Mouse (Mus musculus): ENCODE measurements around the gene Supt4a. TPM values are rescaled to one million over a fixed set of nuclear protein-coding genes. Genes with fewer than 3 reads are reported as not detected.

Gene Supt4a
- total and polyA plus RNA-seq, 2 experiments = 41.9 to 59.9 TPM

GRCm38 (mm10) chr11:87708979-87709378 lies 28.4 kb upstream of the Supt4a start:
- Histone ChIP-seq H3K27ac (replicated peaks; ENCODE audit: insufficient read depth, low read depth, low read length) (peak overlapping the region; percentile 18; the same call in 1 of the 2 replicates), H3K4me1 (ENCODE audit: control insufficient read depth, insufficient read depth, low read length) (peaks cover 13% of the 10 kb centered on the region), H3K36me3 (ENCODE audit: control insufficient read depth, insufficient read depth, low read length) (no peaks in the 10 kb centered on the region), H3K4me3 (ENCODE audit: insufficient read depth, low read depth, low read length) (no peak overlapping the region), H3K27me3 (ENCODE audit: control insufficient read depth, insufficient read depth, low read length) (no peaks in the 10 kb centered on the region), H3K79me2 (ENCODE audit: control insufficient read depth, insufficient read depth, low read length) (peaks cover 20% of the 10 kb centered on the region; the same call in 1 of the 2 replicates), H3K9ac (ENCODE audit: low read depth, low read length) (no peak overlapping the region)
- no peak for DNase-seq (ENCODE audit: extremely low read depth, low read depth, low spot score)
- TF ChIP-seq POLR2A (IDR thresholded peaks at IDR 0.05; ENCODE audit: extremely low read depth, insufficient read depth, low read length) (no peak), CTCF (IDR thresholded peaks at IDR 0.05; ENCODE audit: low read depth, low read length) (no peak)
- WGBS = 76% methylated on average over 5 of the region's 5 CpGs

DNA sequence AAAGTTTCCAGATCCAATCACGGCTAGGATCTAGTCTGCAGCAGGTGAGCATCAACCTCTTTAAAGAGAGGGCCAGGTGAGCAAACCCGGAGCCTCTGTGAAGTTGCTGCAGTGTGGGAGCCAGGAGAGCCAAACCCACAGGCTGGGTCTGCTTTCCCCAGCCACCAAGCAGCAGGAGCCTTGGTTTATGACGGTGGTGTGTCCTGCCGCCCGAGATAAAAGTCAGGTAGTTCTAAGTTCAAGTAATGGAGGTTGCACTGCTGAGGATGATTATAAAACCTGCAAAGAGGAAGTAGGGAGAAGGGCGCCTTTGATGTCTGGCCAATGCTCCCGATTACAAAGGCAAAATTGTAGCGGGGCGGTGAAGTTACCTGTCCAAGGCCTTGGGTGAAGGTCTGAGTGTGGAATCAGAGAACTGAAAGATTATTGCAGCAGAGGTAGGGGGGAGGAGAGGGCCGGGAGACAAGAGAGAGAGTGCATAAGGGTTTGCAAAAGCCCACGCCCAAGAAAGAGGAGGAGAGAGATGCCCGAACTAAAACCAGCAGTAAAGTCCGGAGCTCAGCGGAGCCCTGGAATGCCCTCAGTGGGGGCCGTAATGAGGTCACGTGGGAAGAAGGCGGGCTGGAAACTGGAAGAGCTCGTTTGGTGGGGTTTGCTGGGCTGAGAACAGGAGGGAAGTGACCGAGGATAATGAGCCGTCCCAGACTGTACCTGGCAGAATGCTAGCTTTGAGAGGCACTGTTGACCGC lies 27.7 kb upstream of the Supt4a start:
- WGBS = 19% methylated on average over 21 of the region's 21 CpGs
- H3K4me1 ChIP-seq (ENCODE audit: control insufficient read depth, insufficient read depth, low read length) = peaks cover 10% of the 10 kb centered on the region
- DNase-seq (ENCODE audit: extremely low read depth, low read depth, low spot score) = peak; percentile 65
- no peak for TF ChIP-seq CTCF (IDR thresholded peaks at IDR 0.05; ENCODE audit: low read depth, low read length)
- no peak for TF ChIP-seq POLR2A (IDR thresholded peaks at IDR 0.05; ENCODE audit: extremely low read depth, insufficient read depth, low read length)
- H3K27me3 ChIP-seq (ENCODE audit: control insufficient read depth, insufficient read depth, low read length) = no peaks in the 10 kb centered on the region
- H3K4me3 ChIP-seq (ENCODE audit: insufficient read depth, low read depth, low read length) = no peak overlapping the region
- no peak overlapping the region for H3K9ac ChIP-seq (ENCODE audit: low read depth, low read length)
- H3K36me3 ChIP-seq (ENCODE audit: control insufficient read depth, insufficient read depth, low read length) = no peaks in the 10 kb centered on the region
- peaks cover 20% of the 10 kb centered on the region; the same call in 1 of the 2 replicates for H3K79me2 ChIP-seq (ENCODE audit: control insufficient read depth, insufficient read depth, low read length)
- peak overlapping the region; percentile 50; the same call in 1 of the 2 replicates for H3K27ac ChIP-seq (replicated peaks; ENCODE audit: insufficient read depth, low read depth, low read length)

GRCm38 (mm10) chr11:87710262-87710615 lies 27.1 kb upstream of the Supt4a start:
- Histone ChIP-seq H3K27me3 (ENCODE audit: control insufficient read depth, insufficient read depth, low read length) (no peaks in the 10 kb centered on the region), H3K79me2 (ENCODE audit: control insufficient read depth, insufficient read depth, low read length) (peaks cover 22% of the 10 kb centered on the region; the same call in 1 of the 2 replicates), H3K4me1 (ENCODE audit: control insufficient read depth, insufficient read depth, low read length) (peaks cover 7% of the 10 kb centered on the region), H3K4me3 (ENCODE audit: insufficient read depth, low read depth, low read length) (no peak overlapping the region), H3K9ac (ENCODE audit: low read depth, low read length) (no peak overlapping the region), H3K36me3 (ENCODE audit: control insufficient read depth, insufficient read depth, low read length) (no peaks in the 10 kb centered on the region), H3K27ac (replicated peaks; ENCODE audit: insufficient read depth, low read depth, low read length) (0 out of 2 replicates have a peak overlapping the region, but pooled peaks have one; percentile 6)
- TF ChIP-seq CTCF (IDR thresholded peaks at IDR 0.05; ENCODE audit: low read depth, low read length) = no peak
- 76% methylated on average over 7 of the region's 7 CpGs for WGBS
- no peak for DNase-seq (ENCODE audit: extremely low read depth, low read depth, low spot score)

GRCm38 (mm10) chr11:87712188-87712587 lies 25.2 kb upstream of the Supt4a start:
- Histone ChIP-seq H3K79me2 (ENCODE audit: control insufficient read depth, insufficient read depth, low read length) (peaks cover 22% of the 10 kb centered on the region; the same call in 1 of the 2 replicates), H3K36me3 (ENCODE audit: control insufficient read depth, insufficient read depth, low read length) (no peaks in the 10 kb centered on the region), H3K9ac (ENCODE audit: low read depth, low read length) (no peak overlapping the region), H3K4me1 (ENCODE audit: control insufficient read depth, insufficient read depth, low read length) (peaks cover 7% of the 10 kb centered on the region), H3K27ac (replicated peaks; ENCODE audit: insufficient read depth, low read depth, low read length) (no peak overlapping the region), H3K27me3 (ENCODE audit: control insufficient read depth, insufficient read depth, low read length) (no peaks in the 10 kb centered on the region), H3K4me3 (ENCODE audit: insufficient read depth, low read depth, low read length) (no peak overlapping the region)
- 86% methylated on average over 4 of the region's 4 CpGs for WGBS
- TF ChIP-seq CTCF (IDR thresholded peaks at IDR 0.05; ENCODE audit: low read depth, low read length) (no peak), POLR2A (IDR thresholded peaks at IDR 0.05; ENCODE audit: extremely low read depth, insufficient read depth, low read length) (no peak)
- DNase-seq (ENCODE audit: extremely low read depth, low read depth, low spot score) = no peak

- 83% methylated on average over 4 of the region's 4 CpGs for WGBS
- TF ChIP-seq CTCF (IDR thresholded peaks at IDR 0.05; ENCODE audit: low read depth, low read length) (no peak), POLR2A (IDR thresholded peaks at IDR 0.05; ENCODE audit: extremely low read depth, insufficient read depth, low read length) (no peak)
- DNase-seq (ENCODE audit: extremely low read depth, low read depth, low spot score) = peak; percentile 28
Observed at GRCm38 (mm10) chr11:87715999-87716398, 21.4 kb upstream of the Supt4a start.

GRCm38 (mm10) chr11:87719526-87719925 lies 17.8 kb upstream of the Supt4a start:
- Histone ChIP-seq H3K27me3 (ENCODE audit: control insufficient read depth, insufficient read depth, low read length) (no peaks in the 10 kb centered on the region), H3K4me1 (ENCODE audit: control insufficient read depth, insufficient read depth, low read length) (no peaks in the 10 kb centered on the region), H3K4me3 (ENCODE audit: insufficient read depth, low read depth, low read length) (no peak overlapping the region), H3K36me3 (ENCODE audit: control insufficient read depth, insufficient read depth, low read length) (peaks cover 10% of the 10 kb centered on the region; the same call in 1 of the 2 replicates), H3K27ac (replicated peaks; ENCODE audit: insufficient read depth, low read depth, low read length) (no peak overlapping the region), H3K9ac (ENCODE audit: low read depth, low read length) (no peak overlapping the region), H3K79me2 (ENCODE audit: control insufficient read depth, insufficient read depth, low read length) (peaks cover 19% of the 10 kb centered on the region; the same call in 1 of the 2 replicates)
- TF ChIP-seq POLR2A (IDR thresholded peaks at IDR 0.05; ENCODE audit: extremely low read depth, insufficient read depth, low read length) (no peak), CTCF (IDR thresholded peaks at IDR 0.05; ENCODE audit: low read depth, low read length) (no peak)
- WGBS = 83% methylated on average over 7 of the region's 7 CpGs
- no peak for DNase-seq (ENCODE audit: extremely low read depth, low read depth, low spot score)

More at GRCm38 (mm10) chr11:87715999-87716398, 21.4 kb upstream of the Supt4a start:
- peaks cover 19% of the 10 kb centered on the region; the same call in 1 of the 2 replicates for H3K79me2 ChIP-seq (ENCODE audit: control insufficient read depth, insufficient read depth, low read length)
- H3K4me3 ChIP-seq (ENCODE audit: insufficient read depth, low read depth, low read length) = no peak overlapping the region
- no peak overlapping the region for H3K9ac ChIP-seq (ENCODE audit: low read depth, low read length)
- H3K27ac ChIP-seq (replicated peaks; ENCODE audit: insufficient read depth, low read depth, low read length) = no peak overlapping the region
- H3K27me3 ChIP-seq (ENCODE audit: control insufficient read depth, insufficient read depth, low read length) = no peaks in the 10 kb centered on the region
- peaks cover 5% of the 10 kb centered on the region for H3K4me1 ChIP-seq (ENCODE audit: control insufficient read depth, insufficient read depth, low read length)
- peaks cover 10% of the 10 kb centered on the region; the same call in 1 of the 2 replicates for H3K36me3 ChIP-seq (ENCODE audit: control insufficient read depth, insufficient read depth, low read length)

All from liver, adult 2 months (tissue).